Mouse (Mus musculus): ENCODE measurements around the gene 1110065P20Rik.

GRCm38 (mm10) chr4:124861283-124862188 lies 10.5 kb upstream of the 1110065P20Rik start, which contains the start of gene Maneal:
- no peak for TF ChIP-seq GATA1 (IDR thresholded peaks at IDR 0.05; ENCODE audit: borderline replicate concordance, low read length)
- no peak for TF ChIP-seq FLI1 (IDR thresholded peaks at IDR 0.05; ENCODE audit: low read length)
